Mouse (Mus musculus) liver, embryonic 12.5 days (tissue): ENCODE results near the gene Hist4h4. TPM values are rescaled to one million over a fixed set of nuclear protein-coding genes. Genes with fewer than 3 reads are reported as not detected.

Experiments used
- ATAC-seq: fragments of 200-750 bp; cut with Nextera tagmentation; 2 replicates; pipeline ENCODE4 v1.8.0; 2017; ENCODE audit warnings: moderate number of reproducible peaks, mild to moderate bottlenecking, moderate library complexity
- H3K27ac ChIP-seq: fragments of 300-500 bp; sonication (generic); 2 replicates; pipeline ENCODE4 v1.5.1; 2016; ENCODE audit warnings: mild to moderate bottlenecking
- H3K27me3 ChIP-seq: fragments of 300-500 bp; sonication (generic); replicated peaks from 2 replicates; pipeline ENCODE4 v1.6.1; 2016; ENCODE audit warnings: mild to moderate bottlenecking, moderate library complexity
- H3K36me3 ChIP-seq: fragments of 300-500 bp; sonication (generic); 2 replicates; pipeline ENCODE4 v1.6.1; 2016; ENCODE audit warnings: mild to moderate bottlenecking, moderate library complexity
- H3K4me1 ChIP-seq: fragments of 300-500 bp; sonication (generic); 2 replicates; pipeline ENCODE4 v1.6.1; 2016
- H3K4me2 ChIP-seq: fragments of 300-500 bp; sonication (generic); 2 replicates; pipeline ENCODE4 v1.6.1; 2016; ENCODE audit warnings: mild to moderate bottlenecking, moderate library complexity
- H3K4me3 ChIP-seq: fragments of 300-500 bp; sonication (generic); 2 replicates; pipeline ENCODE4 v1.5.1; 2016; ENCODE audit warnings: mild to moderate bottlenecking, moderate library complexity
- H3K9ac ChIP-seq: fragments of 300-500 bp; sonication (generic); 2 replicates; pipeline ENCODE4 v1.6.1; 2016; ENCODE audit warnings: mild to moderate bottlenecking, moderate library complexity
- H3K9me3 ChIP-seq: fragments of 300-500 bp; sonication (generic); replicated peaks from 2 replicates; pipeline ENCODE4 v1.6.1; 2016; ENCODE audit warnings: mild to moderate bottlenecking, moderate library complexity
- WGBS: fragments of 180-500 bp; shearing (Covaris S2); methylation state at CpG from one replicate; pipeline ENCODE4 v1.1.7; 2016; ENCODE audit not compliant: insufficient replicate concordance; 5-methylcytosine and 5-hydroxymethylcytosine counted together
- polyA plus RNA-seq: library from polyadenylated mRNA; unstranded; fragments of >200 nt; fragmentation: Nextera tagmentation; extraction: Ambion mirVana; gene quantifications from 2 replicates; pipeline ENCODE4 v1.2.1, GENCODE M21; 2016

Hist4h4 gene
- polyA plus RNA-seq, 1 experiment from 2014 or later: 1.0 TPM

- H3K4me2 ChIP-seq: no peak within 1 kb of the TSS
- H3K4me1 ChIP-seq: peaks cover 6% of the 10 kb centered on the region
- H3K4me3 ChIP-seq: no peak within 1 kb of the TSS
- no peaks in the 10 kb centered on the region for H3K36me3 ChIP-seq
- H3K9ac ChIP-seq: no peak within 1 kb of the TSS
- H3K27ac ChIP-seq: no peak within 1 kb of the TSS
- 48% methylated on average over 4 of the region's 4 CpGs for WGBS
- no peak for ATAC-seq
- peaks cover 27% of the 10 kb centered on the region for H3K27me3 ChIP-seq
- H3K9me3 ChIP-seq: no peaks in the 10 kb centered on the region
These were observed 31.1 kb upstream of the Hist4h4 start, which contains the start of gene Smco3 for GRCm38 (mm10) chr6:136835352-136835751. TSS of gene Smco3 (minus strand) at chr6:136835452.

- Histone ChIP-seq H3K27ac (no peak overlapping the region), H3K36me3 (no peaks in the 10 kb centered on the region), H3K4me1 (peaks cover 11% of the 10 kb centered on the region), H3K9me3 (no peaks in the 10 kb centered on the region), H3K4me3 (no peak overlapping the region), H3K27me3 (peaks cover 21% of the 10 kb centered on the region), H3K4me2 (no peak overlapping the region), H3K9ac (no peak overlapping the region)
- WGBS: 27% methylated on average over 5 of the region's 5 CpGs
- no peak for ATAC-seq
These were observed 27.5 kb upstream of the Hist4h4 start for GRCm38 (mm10) chr6:136831712-136832111.

GRCm38 (mm10) chr6:136828681-136829080 is 24.5 kb upstream of the Hist4h4 start:
- no peaks in the 10 kb centered on the region for H3K9me3 ChIP-seq
- H3K9ac ChIP-seq: peak overlapping the region; percentile 50
- peak overlapping the region; percentile 69 for H3K27ac ChIP-seq
- H3K4me2 ChIP-seq: peak overlapping the region; percentile 70
- H3K27me3 ChIP-seq: 0 out of 2 replicates have a peak, but pooled peaks cover 3% of the 10 kb centered on the region
- peak overlapping the region; percentile 97 for H3K4me3 ChIP-seq
- no peak for ATAC-seq
- H3K36me3 ChIP-seq: peaks cover 22% of the 10 kb centered on the region
- peaks cover 16% of the 10 kb centered on the region for H3K4me1 ChIP-seq
- WGBS: 28% methylated on average over 4 of the region's 4 CpGs

- Histone ChIP-seq H3K9ac (peak within 1 kb of the TSS; percentile 98), H3K4me1 (peaks cover 16% of the 10 kb centered on the region), H3K4me3 (peak within 1 kb of the TSS; percentile 97), H3K27me3 (0 out of 2 replicates have a peak, but pooled peaks cover 3% of the 10 kb centered on the region), H3K27ac (peak within 1 kb of the TSS; percentile 87), H3K4me2 (peak within 1 kb of the TSS; percentile 87), H3K9me3 (no peaks in the 10 kb centered on the region), H3K36me3 (peaks cover 25% of the 10 kb centered on the region)
- under 1% methylated on average over 45 of the region's 45 CpGs for WGBS
- peak; percentile 100 for ATAC-seq
These were observed 23.8 kb upstream of the Hist4h4 start, which contains the start of gene Wbp11 for GRCm38 (mm10) chr6:136827881-136828561. TSS of gene Wbp11 (minus strand) at chr6:136828233.

- Histone ChIP-seq H3K9ac (peak within 1 kb of the TSS; percentile 98), H3K4me2 (peak within 1 kb of the TSS; percentile 87), H3K4me3 (peak within 1 kb of the TSS; percentile 97), H3K36me3 (peaks cover 30% of the 10 kb centered on the region), H3K4me1 (peaks cover 16% of the 10 kb centered on the region), H3K9me3 (no peaks in the 10 kb centered on the region), H3K27me3 (0 out of 2 replicates have a peak, but pooled peaks cover 3% of the 10 kb centered on the region), H3K27ac (peak within 1 kb of the TSS; percentile 87)
- WGBS: under 1% methylated on average over 34 of the region's 34 CpGs
- ATAC-seq: peak; percentile 35; the same call in 1 of the 2 replicates
These were observed 23.3 kb upstream of the Hist4h4 start, which contains the start of gene BC049715 for GRCm38 (mm10) chr6:136827516-136827880. TSS of gene BC049715 (plus strand) at chr6:136827626.

- Histone ChIP-seq H3K27me3 (0 out of 2 replicates have a peak, but pooled peaks cover 3% of the 10 kb centered on the region), H3K4me3 (peak overlapping the region; percentile 97), H3K27ac (peak overlapping the region; percentile 87), H3K9me3 (no peaks in the 10 kb centered on the region), H3K36me3 (peaks cover 34% of the 10 kb centered on the region), H3K9ac (peak overlapping the region; percentile 98), H3K4me1 (peaks cover 16% of the 10 kb centered on the region), H3K4me2 (peak overlapping the region; percentile 87)
- WGBS: 4% methylated on average over 7 of the region's 7 CpGs
- ATAC-seq: no peak
These were observed 22.9 kb upstream of the Hist4h4 start for GRCm38 (mm10) chr6:136827116-136827515.

- H3K27ac ChIP-seq: no peak overlapping the region
- H3K36me3 ChIP-seq: peaks cover 55% of the 10 kb centered on the region
- no peaks in the 10 kb centered on the region for H3K27me3 ChIP-seq
- H3K4me2 ChIP-seq: no peak overlapping the region
- no peaks in the 10 kb centered on the region for H3K9me3 ChIP-seq
- H3K4me3 ChIP-seq: no peak overlapping the region
- no peak overlapping the region for H3K9ac ChIP-seq
- ATAC-seq: no peak
- 91% methylated on average over 8 of the region's 8 CpGs for WGBS
- peaks cover 16% of the 10 kb centered on the region for H3K4me1 ChIP-seq
These were observed 20.8 kb upstream of the Hist4h4 start for GRCm38 (mm10) chr6:136824987-136825386.

GRCm38 (mm10) chr6:136821086-136821485 is 16.9 kb upstream of the Hist4h4 start:
- peaks cover 94% of the 10 kb centered on the region for H3K36me3 ChIP-seq
- H3K4me3 ChIP-seq: no peak overlapping the region
- H3K4me1 ChIP-seq: no peaks in the 10 kb centered on the region
- WGBS: 89% methylated on average over 18 of the region's 18 CpGs
- 0 out of 2 replicates have a peak, but pooled peaks have one; percentile 28 for ATAC-seq
- no peaks in the 10 kb centered on the region for H3K9me3 ChIP-seq
- no peak overlapping the region for H3K27ac ChIP-seq
- H3K4me2 ChIP-seq: no peak overlapping the region
- no peak overlapping the region for H3K9ac ChIP-seq
- H3K27me3 ChIP-seq: no peaks in the 10 kb centered on the region

GRCm38 (mm10) chr6:136820381-136820780 is 16.2 kb upstream of the Hist4h4 start:
- Histone ChIP-seq H3K27ac (no peak overlapping the region), H3K27me3 (no peaks in the 10 kb centered on the region), H3K9ac (no peak overlapping the region), H3K4me2 (no peak overlapping the region), H3K4me3 (no peak overlapping the region), H3K4me1 (no peaks in the 10 kb centered on the region), H3K9me3 (no peaks in the 10 kb centered on the region), H3K36me3 (peaks cover 96% of the 10 kb centered on the region)
- ATAC-seq: peak; percentile 36; the same call in 1 of the 2 replicates
- 92% methylated on average over 21 of the region's 21 CpGs for WGBS

GRCm38 (mm10) chr6:136817549-136817948 is 13.3 kb upstream of the Hist4h4 start:
- H3K9me3 ChIP-seq: no peaks in the 10 kb centered on the region
- no peak overlapping the region for H3K27ac ChIP-seq
- H3K36me3 ChIP-seq: peaks cover 99% of the 10 kb centered on the region
- H3K4me1 ChIP-seq: no peaks in the 10 kb centered on the region
- H3K27me3 ChIP-seq: no peaks in the 10 kb centered on the region
- H3K4me2 ChIP-seq: no peak overlapping the region
- no peak overlapping the region for H3K9ac ChIP-seq
- whole genome bisulfite sequencing: 89% methylated on average over 3 of the region's 3 CpGs
- no peak for ATAC-seq
- H3K4me3 ChIP-seq: no peak overlapping the region

GRCm38 (mm10) chr6:136816826-136817225 is 12.6 kb upstream of the Hist4h4 start:
- Histone ChIP-seq H3K9me3 (no peaks in the 10 kb centered on the region), H3K9ac (no peak overlapping the region), H3K4me1 (no peaks in the 10 kb centered on the region), H3K4me3 (no peak overlapping the region), H3K27ac (no peak overlapping the region), H3K36me3 (peaks cover 99% of the 10 kb centered on the region), H3K4me2 (no peak overlapping the region), H3K27me3 (no peaks in the 10 kb centered on the region)
- ATAC-seq: no peak
- 91% methylated on average over 21 of the region's 21 CpGs for WGBS

- peaks cover 99% of the 10 kb centered on the region for H3K36me3 ChIP-seq
- no peak overlapping the region for H3K9ac ChIP-seq
- WGBS: 87% methylated on average over 7 of the region's 7 CpGs
- H3K9me3 ChIP-seq: no peaks in the 10 kb centered on the region
- H3K27me3 ChIP-seq: no peaks in the 10 kb centered on the region
- no peak for ATAC-seq
- no peak overlapping the region for H3K4me2 ChIP-seq
- no peak overlapping the region for H3K4me3 ChIP-seq
- H3K27ac ChIP-seq: no peak overlapping the region
- peaks cover 11% of the 10 kb centered on the region for H3K4me1 ChIP-seq
These were observed 11.2 kb upstream of the Hist4h4 start for GRCm38 (mm10) chr6:136815381-136815780.
